Mouse (Mus musculus) bone marrow macrophage, adult 2 months (primary cell): Measurements from ENCODE around the gene Wdsub1. TPM values are rescaled to one million over a fixed set of nuclear protein-coding genes. Genes with fewer than 3 reads are reported as not detected.
"Not testable (repeated sequence)": the region's sequence is repeated elsewhere in the genome, so short reads cannot be mapped to it uniquely, and the experiment has no call there.

ENCODE experiments used
- H3K27ac ChIP-seq: 2 replicates; pipeline ENCODE4 v1.5.1; 2012; ENCODE audit warnings: low read depth, low read length; ENCODE audit not compliant: insufficient read depth
- H3K4me1 ChIP-seq: 2 replicates; pipeline ENCODE4 v1.6.1; 2012; ENCODE audit warnings: low read length; ENCODE audit not compliant: control insufficient read depth, insufficient read depth
- H3K4me3 ChIP-seq: 2 replicates; pipeline ENCODE4 v1.5.1; 2012; ENCODE audit warnings: mild to moderate bottlenecking, low read length, moderate library complexity; ENCODE audit not compliant: insufficient read depth
- CTCF ChIP-seq: IDR thresholded peaks from 2 replicates; pipeline ENCODE4 v1.5.1; 2012; ENCODE audit warnings: low read depth, mild to moderate bottlenecking, low read length, moderate library complexity
- POLR2A ChIP-seq: IDR thresholded peaks from 2 replicates; pipeline ENCODE4 v1.6.1; 2012; ENCODE audit warnings: mild to moderate bottlenecking, low read depth, low read length, borderline replicate concordance
- polyA plus RNA-seq: library from polyadenylated mRNA; stranded (reverse); fragments of >200 nt; gene quantifications from 2 replicates; pipeline ENCODE4 v1.2.4, GENCODE M21; 2012; ENCODE audit not compliant: missing spikeins, insufficient read depth, insufficient read length

The Wdsub1 gene
- polyA plus RNA-seq, 1 experiment = 16.0 TPM

DNA sequence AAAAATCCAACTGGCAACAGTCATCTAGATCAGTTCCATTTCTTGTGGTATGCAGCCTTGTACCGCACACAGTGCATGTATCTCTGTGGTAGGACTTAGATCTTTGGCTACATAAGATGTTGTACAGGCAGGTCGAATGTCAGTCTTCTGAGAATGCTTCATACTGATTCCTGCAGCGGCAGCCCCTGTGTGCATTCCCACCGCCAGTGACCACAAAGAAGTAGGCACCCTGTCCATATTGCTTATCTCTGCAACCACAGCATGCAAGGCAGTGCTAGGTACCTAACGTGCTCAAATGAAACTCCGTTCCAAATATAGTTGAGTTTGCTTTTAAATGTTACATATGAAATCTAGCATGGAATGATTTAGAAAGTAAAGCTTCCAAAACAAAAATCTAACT, 987 bp downstream of the Wdsub1 start:
- H3K4me1 ChIP-seq = peaks cover 7% of the 10 kb centered on the region
- TF ChIP-seq POLR2A (no peak), CTCF (no peak)
- H3K4me3 ChIP-seq = peak overlapping the region; percentile 72
- H3K27ac ChIP-seq = no peak overlapping the region

DNA sequence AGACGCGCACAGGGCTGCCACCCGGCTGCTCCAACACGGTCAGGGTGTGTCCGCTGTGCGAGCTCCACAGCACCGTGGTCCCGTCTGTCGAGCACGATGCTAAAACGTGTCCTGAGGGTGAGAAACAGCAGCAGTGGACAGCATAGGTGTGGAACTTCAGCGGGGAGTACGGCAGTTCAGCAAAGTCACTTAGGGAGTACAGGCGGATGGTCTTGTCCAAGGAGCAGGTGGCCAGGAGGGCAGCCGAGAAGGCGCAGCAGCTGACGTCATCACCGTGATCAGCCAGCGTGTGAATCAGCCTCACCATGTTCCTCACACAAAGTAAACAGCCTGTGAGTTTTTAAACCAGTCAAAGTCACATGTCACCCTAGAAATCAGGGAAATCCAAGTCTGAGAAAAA, 4.2 kb downstream of the Wdsub1 start:
- H3K4me1 ChIP-seq = peaks cover 7% of the 10 kb centered on the region
- no peak for TF ChIP-seq CTCF
- TF ChIP-seq POLR2A = no peak

DNA sequence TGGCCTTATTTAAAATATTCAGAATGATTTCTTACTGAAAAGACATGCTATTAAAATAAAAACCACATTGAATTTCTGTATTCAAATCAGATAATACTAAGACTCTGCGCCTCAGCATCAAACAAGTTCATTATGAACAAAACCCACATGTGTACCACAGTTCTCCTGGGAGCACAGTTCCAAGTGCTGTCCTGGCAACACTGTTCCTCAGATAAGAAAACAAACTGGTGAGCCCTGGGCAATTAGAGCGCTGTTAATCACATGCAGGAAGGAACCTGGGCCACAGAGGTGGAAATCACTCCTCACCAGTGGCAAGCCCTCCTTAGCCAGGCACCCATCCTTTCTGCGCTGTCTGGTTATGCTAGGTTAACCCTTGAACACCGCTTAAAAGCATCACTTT, 5.1 kb downstream of the Wdsub1 start:
- Histone ChIP-seq H3K4me3 (no peak overlapping the region), H3K4me1 (peaks cover 7% of the 10 kb centered on the region), H3K27ac (no peak overlapping the region)
- TF ChIP-seq POLR2A (no peak), CTCF (no peak)

More for the DNA sequence above, 4.2 kb downstream of the Wdsub1 start:
- no peak overlapping the region for H3K27ac ChIP-seq
- H3K4me3 ChIP-seq = peak overlapping the region; percentile 26; the same call in 1 of the 2 replicates

DNA sequence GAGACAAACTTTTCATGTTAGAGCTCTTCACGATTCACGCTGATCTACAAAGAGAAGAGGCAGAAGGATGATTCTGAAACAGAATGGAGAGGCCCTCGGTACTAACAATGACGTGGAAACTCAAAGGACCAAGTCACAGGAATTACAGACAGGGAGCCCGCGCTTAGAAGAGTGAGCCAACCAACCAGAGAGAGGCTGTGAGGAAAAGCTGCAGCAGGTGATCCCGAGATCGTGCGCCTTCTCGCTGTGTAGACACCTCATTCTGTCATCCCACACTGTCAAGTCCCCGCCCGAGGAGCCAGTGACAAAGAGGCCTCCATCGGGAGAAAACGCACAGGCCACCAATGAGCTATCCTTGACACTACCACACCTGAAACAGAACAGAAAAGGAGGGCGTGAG, 5.9 kb downstream of the Wdsub1 start:
- Histone ChIP-seq H3K4me3 (no peak overlapping the region), H3K27ac (no peak overlapping the region), H3K4me1 (peaks cover 7% of the 10 kb centered on the region)
- TF ChIP-seq CTCF (no peak), POLR2A (no peak)

DNA sequence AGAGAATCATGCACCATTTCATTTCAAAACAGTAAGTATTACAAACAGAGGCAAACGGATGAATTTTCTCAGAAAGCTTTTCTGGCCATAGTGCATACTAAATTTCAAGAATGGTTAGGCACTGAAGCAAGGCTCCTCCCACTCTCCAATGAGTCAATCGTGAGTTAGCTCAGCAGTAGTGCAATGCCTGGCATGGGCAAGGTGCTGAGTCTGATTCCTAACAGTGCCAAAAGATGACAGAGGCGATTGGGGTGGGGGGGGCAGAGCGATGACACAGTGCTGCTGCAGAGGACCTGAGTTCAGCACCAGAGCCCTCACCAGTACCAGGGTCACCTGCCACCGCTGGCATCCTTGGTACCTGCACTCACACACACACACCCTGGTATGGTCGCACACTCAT, 11.9 kb downstream of the Wdsub1 start:
- H3K4me3 ChIP-seq = no peak overlapping the region
- peaks cover 2% of the 10 kb centered on the region; the same call in 1 of the 2 replicates for H3K4me1 ChIP-seq
- TF ChIP-seq CTCF (no peak), POLR2A (no peak)

DNA sequence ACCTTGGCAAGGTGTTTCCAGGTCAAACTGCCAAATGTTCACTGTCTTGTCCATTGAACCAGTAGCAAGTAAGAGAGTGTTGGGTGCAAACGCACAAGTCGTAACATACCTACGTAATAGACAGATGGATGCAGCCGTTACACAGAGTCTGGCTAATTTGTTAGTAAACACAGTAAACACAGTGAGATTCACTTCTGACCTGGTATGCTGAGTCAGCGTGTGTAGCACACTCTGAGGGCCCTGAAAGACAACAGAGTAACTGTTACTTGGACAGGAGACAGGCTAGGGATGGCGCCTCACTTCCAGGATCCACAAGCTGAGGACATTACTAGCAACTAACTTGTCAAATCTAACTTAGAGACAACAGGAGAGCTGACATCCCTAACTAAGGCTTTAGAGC, 19.8 kb downstream of the Wdsub1 start:
- TF ChIP-seq POLR2A = no peak
- Histone ChIP-seq H3K4me3 (no peak overlapping the region), H3K4me1 (peaks cover 10% of the 10 kb centered on the region), H3K27ac (no peak overlapping the region)

More for the DNA sequence above, 11.9 kb downstream of the Wdsub1 start:
- no peak overlapping the region for H3K27ac ChIP-seq

DNA sequence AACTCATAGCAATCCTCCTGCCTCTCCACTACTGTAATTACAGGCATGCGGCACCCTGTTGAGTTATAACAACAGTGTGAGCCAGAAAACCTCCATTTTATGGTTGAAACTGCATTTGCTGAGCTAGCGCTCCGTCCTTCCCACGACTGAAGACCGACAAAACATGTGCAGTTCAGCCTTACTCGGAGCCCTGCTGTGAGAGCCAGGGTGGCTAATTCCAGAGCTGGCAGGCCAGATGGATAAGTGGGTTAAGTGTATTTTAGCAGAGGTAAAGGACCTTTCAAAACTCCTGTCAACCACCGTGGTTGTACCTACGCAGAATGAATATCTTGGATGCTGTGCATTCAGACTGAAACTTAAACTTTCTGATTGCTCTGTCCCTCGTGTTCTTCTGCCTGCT, 28.0 kb downstream of the Wdsub1 start:
- no peak overlapping the region for H3K27ac ChIP-seq
- no peak overlapping the region for H3K4me3 ChIP-seq
- TF ChIP-seq POLR2A (no peak), CTCF (no peak)
- peaks cover 3% of the 10 kb centered on the region; the same call in 1 of the 2 replicates for H3K4me1 ChIP-seq

DNA sequence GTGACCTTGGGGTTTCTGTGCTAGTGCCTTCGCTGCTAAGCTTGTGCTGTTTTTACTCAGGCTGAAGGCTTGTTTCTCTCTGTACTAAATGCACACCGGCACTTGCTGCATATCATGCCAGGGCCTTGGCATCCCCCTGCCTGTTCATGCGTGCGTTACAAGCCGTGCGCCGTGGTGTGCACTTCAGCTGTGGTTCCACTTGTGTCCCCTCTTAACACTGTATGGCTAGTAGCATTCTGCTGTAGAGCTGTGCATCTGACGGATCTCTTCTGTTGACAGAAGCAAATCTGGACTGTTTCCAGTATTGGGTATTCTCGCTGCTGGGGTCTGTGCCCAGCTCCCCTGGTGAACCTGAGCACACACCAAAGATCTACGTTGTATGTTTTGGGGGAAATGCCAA, 28.8 kb downstream of the Wdsub1 start:
- H3K4me3 ChIP-seq = no peak overlapping the region
- no peak overlapping the region for H3K27ac ChIP-seq
- TF ChIP-seq POLR2A (no peak), CTCF (no peak)
- H3K4me1 ChIP-seq = peaks cover 3% of the 10 kb centered on the region; the same call in 1 of the 2 replicates

DNA sequence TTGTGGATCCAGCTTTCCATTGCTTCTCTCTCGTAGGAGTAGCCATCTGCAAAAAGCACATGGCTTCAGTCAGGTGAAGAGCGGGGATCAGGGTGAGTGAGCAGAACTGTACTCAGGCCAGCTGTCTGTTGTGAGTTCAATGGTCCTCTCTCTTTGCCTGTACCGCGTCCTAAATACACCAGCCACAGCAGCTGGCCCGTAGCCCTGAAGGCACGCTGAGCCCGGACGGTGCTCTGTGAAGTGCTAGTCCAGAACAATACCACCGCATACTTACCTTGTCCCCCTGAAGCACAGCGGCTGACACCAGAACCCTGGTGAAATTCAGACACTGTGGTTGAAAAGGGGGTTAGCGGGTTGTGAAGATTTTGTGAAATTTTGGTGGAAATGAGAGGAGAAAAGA, 29.5 kb downstream of the Wdsub1 start:
- H3K4me1 ChIP-seq = peaks cover 3% of the 10 kb centered on the region; the same call in 1 of the 2 replicates
- no peak overlapping the region for H3K27ac ChIP-seq
- TF ChIP-seq CTCF (no peak), POLR2A (no peak)
- H3K4me3 ChIP-seq = no peak overlapping the region

DNA sequence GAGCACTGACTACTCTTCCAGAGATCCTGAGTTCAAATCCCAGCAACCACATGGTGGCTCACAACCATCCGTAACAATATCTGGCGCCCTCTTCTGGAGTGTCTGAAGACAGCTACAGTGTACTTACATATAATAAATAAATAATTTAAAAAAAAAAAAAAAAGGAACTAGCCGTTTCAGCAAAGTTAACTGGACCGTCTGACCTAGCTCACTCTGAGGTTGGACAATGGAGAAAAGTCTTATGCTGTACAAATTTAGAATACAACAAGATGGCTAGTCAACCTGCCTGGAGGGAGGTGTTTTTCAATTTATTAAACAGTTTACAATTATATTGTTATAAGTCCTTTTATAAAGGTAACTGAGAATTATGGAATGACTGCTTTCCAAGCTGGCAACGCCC, 30.5 kb downstream of the Wdsub1 start:
- not testable (repeated sequence) for H3K4me3 ChIP-seq, H3K4me1 ChIP-seq, H3K27ac ChIP-seq

DNA sequence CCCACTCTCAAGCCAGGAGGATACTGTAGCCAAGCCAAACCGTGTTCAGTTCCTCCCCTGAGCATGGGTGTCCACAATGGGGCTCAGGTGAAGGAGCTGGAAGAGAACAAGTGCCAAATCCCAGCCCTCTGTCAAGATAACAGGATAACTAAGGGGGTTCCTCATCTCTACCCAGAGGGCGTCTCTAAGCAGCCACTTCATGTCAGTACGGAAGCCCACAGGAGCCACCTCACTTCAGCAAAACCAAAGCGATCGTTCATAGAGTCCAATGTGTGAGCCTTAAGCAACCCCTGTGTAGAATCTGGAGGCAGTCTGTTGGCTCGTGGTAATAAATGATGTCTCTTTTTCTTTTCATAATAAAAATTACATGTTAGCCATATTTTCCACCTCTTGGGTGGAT, 38.5 kb downstream of the Wdsub1 start:
- Histone ChIP-seq H3K27ac (no peak overlapping the region), H3K4me1 (no peaks in the 10 kb centered on the region), H3K4me3 (no peak overlapping the region)
- TF ChIP-seq POLR2A (no peak), CTCF (no peak)
